Mouse (Mus musculus) stomach, postnatal 0 days (tissue): ENCODE measurements around the gene Sema3b. TPM values are rescaled to one million over a fixed set of nuclear protein-coding genes. Genes with fewer than 3 reads are reported as not detected.
"Not testable (repeated sequence)": the region's sequence is repeated elsewhere in the genome, so short reads cannot be mapped to it uniquely, and the experiment has no call there.

Experiments
- ATAC-seq: fragments of 200-750 bp; cut with Nextera tagmentation; 2 replicates; pipeline ENCODE4 v1.8.0; 2017; ENCODE audit not compliant: low FRiP score, low TSS enrichment
- DNase-seq: peaks from one replicate; pipeline ENCODE4 v3.0.0-alpha.2; 2016; ENCODE audit warnings: low spot score
- H3K27ac ChIP-seq: fragments of 300-500 bp; sonication (generic); replicated peaks from 2 replicates; pipeline ENCODE4 v1.5.1; 2014; ENCODE audit warnings: mild to moderate bottlenecking, control low read depth
- H3K27me3 ChIP-seq: fragments of 300-500 bp; sonication (generic); 2 replicates; pipeline ENCODE4 v1.6.1; 2014; ENCODE audit warnings: low read length; ENCODE audit not compliant: control insufficient read depth, insufficient read depth
- H3K36me3 ChIP-seq: fragments of 300-500 bp; sonication (generic); 2 replicates; pipeline ENCODE4 v1.6.1; 2014; ENCODE audit warnings: low read length, mixed read lengths; ENCODE audit not compliant: control insufficient read depth, insufficient read depth
- H3K4me1 ChIP-seq: fragments of 300-500 bp; sonication (generic); replicated peaks from 2 replicates; pipeline ENCODE4 v1.6.1; 2014; ENCODE audit warnings: antibody characterized with exemption; ENCODE audit not compliant: control insufficient read depth, insufficient read depth
- H3K4me2 ChIP-seq: fragments of 300-500 bp; sonication (generic); replicated peaks from 2 replicates; pipeline ENCODE4 v1.6.1; 2014; ENCODE audit warnings: low read depth, mild to moderate bottlenecking, control low read depth, moderate library complexity
- H3K4me3 ChIP-seq: fragments of 300-500 bp; sonication (generic); 2 replicates; pipeline ENCODE4 v1.5.1; 2014; ENCODE audit warnings: low read depth, low read length, control low read depth
- H3K9ac ChIP-seq: fragments of 300-500 bp; sonication (generic); 2 replicates; pipeline ENCODE4 v1.6.1; 2014; ENCODE audit warnings: mild to moderate bottlenecking, low read length, control low read depth, mixed read lengths
- H3K9me3 ChIP-seq: fragments of 300-500 bp; sonication (generic); 2 replicates; pipeline ENCODE4 v1.6.1; 2016; ENCODE audit warnings: low read length; ENCODE audit not compliant: control insufficient read depth
- CTCF ChIP-seq: IDR thresholded peaks from 2 replicates; pipeline ENCODE4 v1.5.1; 2016; ENCODE audit warnings: antibody characterized with exemption, low read depth, mild to moderate bottlenecking, moderate library complexity
- EP300 ChIP-seq: optimal IDR thresholded peaks from 2 replicates; pipeline ENCODE3; 2016; ENCODE audit warnings: antibody characterized with exemption
- WGBS: fragments of 180-500 bp; shearing (Covaris S2); extraction: QIAGEN DNeasy Blood & Tissue Kit; methylation state at CpG from one replicate; pipeline ENCODE4 v1.1.7; 2014; 5-methylcytosine and 5-hydroxymethylcytosine counted together
- polyA plus RNA-seq: library from polyadenylated mRNA; unstranded; fragments of >200 nt; fragmentation: Nextera tagmentation; extraction: Ambion mirVana; gene quantifications from 2 replicates; pipeline ENCODE4 v1.2.1, GENCODE M21; 2015

Sema3b gene
- polyA plus RNA-seq, 1 experiment from 2014 or later, result 16.3 TPM

DNA sequence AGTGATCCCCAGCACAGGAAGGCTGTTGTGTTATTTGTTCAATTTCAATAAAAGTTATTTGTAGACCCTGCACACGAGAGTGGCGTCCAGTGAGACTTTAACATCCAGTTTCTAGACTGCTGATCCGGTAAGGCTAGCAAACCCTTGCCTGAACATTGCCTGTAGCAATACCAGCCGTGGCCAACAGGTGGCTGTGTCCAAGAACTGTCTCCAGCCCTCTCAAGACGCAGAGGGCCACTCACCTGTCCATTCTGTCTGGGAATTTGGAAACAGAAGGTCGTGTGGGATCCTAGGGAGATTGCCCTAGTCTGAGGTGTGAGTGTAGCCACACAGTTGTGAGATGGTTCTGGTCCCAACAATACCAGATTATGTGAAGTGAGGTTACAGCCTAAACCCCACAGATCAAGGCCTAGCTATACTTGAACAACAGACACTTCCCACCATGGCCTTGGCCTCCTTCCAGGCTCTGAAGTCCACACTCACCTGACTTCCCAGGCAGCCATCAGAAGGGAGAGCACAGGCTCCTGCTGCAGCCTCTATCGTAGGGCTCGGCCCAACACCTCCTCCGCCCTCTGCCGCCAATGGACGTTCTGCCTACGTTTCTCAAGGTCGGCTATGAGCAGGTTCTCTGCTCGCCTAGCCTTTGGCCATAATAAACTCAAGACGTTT lies 42.9 kb downstream of the Sema3b start:
- peak overlapping the region; percentile 86 for H3K27ac ChIP-seq
- no peak for ATAC-seq
- H3K9ac ChIP-seq, result no peak overlapping the region
- TF ChIP-seq CTCF (peak; percentile 88), EP300 (no peak)
- no peak overlapping the region for H3K4me3 ChIP-seq
- peak; percentile 90 for DNase-seq
- H3K36me3 ChIP-seq, result peaks cover 10% of the 10 kb centered on the region
- peaks cover 17% of the 10 kb centered on the region for H3K4me1 ChIP-seq
- H3K9me3 ChIP-seq, result no peaks in the 10 kb centered on the region
- H3K27me3 ChIP-seq, result no peaks in the 10 kb centered on the region
- WGBS, result 42% methylated on average over 15 of the region's 15 CpGs
- H3K4me2 ChIP-seq, result no peak overlapping the region

DNA sequence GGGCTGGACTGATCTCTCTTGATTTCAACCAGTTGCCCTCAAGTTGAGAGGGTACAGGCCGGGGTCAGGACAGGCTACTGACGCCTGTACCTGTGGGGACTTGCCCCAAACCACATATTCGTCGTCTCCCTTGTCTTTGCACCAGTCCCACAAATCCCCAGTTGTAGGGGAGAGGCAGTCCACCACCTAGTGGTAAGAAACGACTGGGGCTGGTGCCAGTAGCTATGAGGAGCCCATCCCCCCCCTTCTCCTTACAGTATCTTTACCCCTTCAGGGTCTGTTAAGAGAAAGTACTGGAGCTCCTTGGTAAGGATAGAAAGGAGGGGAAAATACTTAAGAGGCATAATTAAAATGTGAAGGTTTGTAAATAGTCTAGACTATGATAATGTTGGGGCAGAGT lies 43.5 kb downstream of the Sema3b start:
- not testable (repeated sequence) for ATAC-seq, H3K9me3 ChIP-seq, H3K27me3 ChIP-seq, H3K4me3 ChIP-seq, H3K4me2 ChIP-seq, H3K9ac ChIP-seq, DNase-seq
- peak; percentile 60 for TF ChIP-seq CTCF
- H3K4me1 ChIP-seq, result peaks cover 14% of the 10 kb centered on the region
- H3K27ac ChIP-seq, result peak overlapping the region; percentile 71
- H3K36me3 ChIP-seq, result peaks cover 10% of the 10 kb centered on the region
- 32% methylated on average over 5 of the region's 5 CpGs for WGBS

DNA sequence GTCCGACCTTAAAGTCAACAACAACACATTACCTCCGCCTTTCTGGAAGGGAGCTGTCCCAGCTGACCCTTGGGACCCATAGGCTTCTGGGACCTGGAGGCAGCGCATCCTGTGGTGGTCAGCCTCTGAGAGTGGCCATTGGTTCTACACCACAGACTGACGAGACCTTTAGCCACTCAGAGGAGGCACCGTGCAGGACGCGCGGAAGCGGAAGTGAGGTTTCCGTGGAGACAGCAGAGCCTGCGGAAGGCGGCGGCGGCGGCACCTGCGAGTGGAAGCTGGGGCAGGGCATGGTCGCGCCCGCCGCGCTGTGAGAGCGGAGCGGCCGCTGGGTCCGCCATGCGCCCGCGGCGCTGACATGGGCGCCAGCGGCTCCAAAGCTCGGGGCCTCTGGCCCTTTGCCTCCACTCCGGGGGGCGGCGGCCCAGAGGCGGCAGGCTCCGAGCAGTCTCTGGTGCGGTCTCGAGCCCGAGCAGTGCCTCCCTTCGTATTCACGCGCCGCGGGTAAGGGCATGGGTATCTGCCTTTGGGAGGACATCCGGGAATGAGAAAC lies 45.9 kb downstream of the Sema3b start, which contains the start of gene Tusc2:
TSS of gene Tusc2 (plus strand) at position 227 of the 553 bp plus-strand sequence.
- WGBS, result 1% methylated on average over 46 of the region's 46 CpGs
- Histone ChIP-seq H3K9me3 (no peaks in the 10 kb centered on the region), H3K27me3 (no peaks in the 10 kb centered on the region), H3K27ac (peak within 1 kb of the TSS; percentile 84), H3K9ac (peak within 1 kb of the TSS; percentile 82), H3K4me3 (peak within 1 kb of the TSS; percentile 79), H3K4me2 (peak within 1 kb of the TSS; percentile 86), H3K36me3 (peaks cover 26% of the 10 kb centered on the region), H3K4me1 (peaks cover 6% of the 10 kb centered on the region; the same call in 1 of the 2 replicates)
- peak; percentile 96 for DNase-seq
- no peak for TF ChIP-seq EP300
- TF ChIP-seq CTCF, result no peak
- peak; percentile 94 for ATAC-seq

DNA sequence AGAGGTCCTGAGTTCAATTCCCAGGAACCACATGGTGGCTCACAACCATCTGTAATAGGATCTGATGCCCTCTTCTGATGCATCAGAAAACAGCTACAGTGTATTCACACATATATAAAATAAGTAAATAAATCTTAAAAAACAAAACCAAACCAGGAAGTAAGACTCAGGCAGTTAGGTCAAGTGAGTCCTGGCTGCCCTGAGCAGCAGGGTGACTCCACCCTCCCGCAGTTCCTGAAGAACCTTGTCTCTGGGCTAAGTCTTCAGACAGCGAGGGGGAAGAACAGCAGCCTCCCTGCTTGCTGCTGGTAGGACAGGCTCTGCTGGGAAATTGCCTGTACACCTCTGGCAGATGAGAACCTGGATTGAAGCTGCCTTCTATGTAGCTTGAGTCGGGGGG lies 52.7 kb downstream of the Sema3b start:
- DNase-seq (no peak), ATAC-seq (no peak)
- Histone ChIP-seq H3K9me3 (no peaks in the 10 kb centered on the region), H3K4me3 (peak overlapping the region; percentile 69), H3K27me3 (no peaks in the 10 kb centered on the region), H3K9ac (peak overlapping the region; percentile 31; the same call in 1 of the 2 replicates), H3K4me2 (peak overlapping the region; percentile 83), H3K4me1 (peaks cover 17% of the 10 kb centered on the region), H3K27ac (peak overlapping the region; percentile 97), H3K36me3 (peaks cover 28% of the 10 kb centered on the region)
- TF ChIP-seq EP300 (no peak), CTCF (no peak)
- 56% methylated on average over 3 of the region's 3 CpGs for WGBS

DNA sequence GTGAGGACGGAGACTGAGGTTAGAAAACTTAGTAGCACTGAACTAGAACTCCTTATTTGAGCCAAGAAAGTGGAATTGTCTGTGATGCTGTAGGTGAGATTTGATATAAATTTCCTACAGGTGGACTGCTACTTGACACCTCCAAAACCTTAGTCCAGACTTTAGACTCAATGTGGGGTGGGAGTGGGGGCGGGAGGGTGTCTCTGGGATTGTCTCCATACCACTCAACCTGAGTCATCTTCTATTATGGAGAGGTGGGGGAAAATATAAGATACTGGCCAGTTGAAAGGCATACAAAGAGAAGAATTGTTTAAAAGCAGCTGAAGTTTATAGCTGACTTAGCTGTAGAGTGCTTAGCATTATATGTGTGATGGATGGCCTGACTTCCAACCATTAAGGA lies 53.3 kb downstream of the Sema3b start:
- H3K27me3 ChIP-seq, result no peaks in the 10 kb centered on the region
- H3K27ac ChIP-seq, result peak overlapping the region; percentile 97
- peaks cover 21% of the 10 kb centered on the region for H3K4me1 ChIP-seq
- H3K9ac ChIP-seq, result peak overlapping the region; percentile 85
- peak overlapping the region; percentile 83 for H3K4me2 ChIP-seq
- TF ChIP-seq EP300, result no peak
- no peak for TF ChIP-seq CTCF
- H3K9me3 ChIP-seq, result no peaks in the 10 kb centered on the region
- H3K36me3 ChIP-seq, result peaks cover 25% of the 10 kb centered on the region
- WGBS, result 25% methylated on average over 2 of the region's 2 CpGs
- DNase-seq, result no peak
- ATAC-seq, result no peak
- peak overlapping the region; percentile 69 for H3K4me3 ChIP-seq

DNA sequence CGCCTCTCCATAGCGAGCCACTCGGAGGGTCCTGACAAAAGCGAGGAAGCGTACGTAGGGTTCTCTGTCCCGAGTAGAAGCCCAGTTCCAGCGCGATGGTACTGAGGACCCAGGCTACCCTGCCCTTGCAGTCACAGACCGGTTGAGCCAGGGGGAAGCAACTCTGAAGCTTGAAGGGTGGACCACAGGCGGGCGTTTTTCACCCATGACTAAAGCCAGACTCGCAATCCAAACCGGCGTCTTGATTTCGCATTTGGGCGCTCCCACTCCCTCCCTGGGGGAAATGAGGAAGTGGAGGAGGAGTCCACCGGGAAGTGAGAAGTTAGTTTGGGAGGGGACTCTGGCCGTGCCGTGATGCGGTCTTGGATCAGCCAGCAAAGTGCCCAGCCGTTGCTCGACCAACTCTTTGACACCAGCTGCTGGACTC lies 54.0 kb downstream of the Sema3b start:
- WGBS, result under 1% methylated on average over 23 of the region's 23 CpGs
- TF ChIP-seq EP300 (no peak), CTCF (no peak; the same call in 1 of the 2 replicates)
- Histone ChIP-seq H3K9ac (peak overlapping the region; percentile 85), H3K4me3 (peak overlapping the region; percentile 69), H3K4me2 (peak overlapping the region; percentile 83), H3K27ac (peak overlapping the region; percentile 97), H3K36me3 (peaks cover 25% of the 10 kb centered on the region), H3K9me3 (no peaks in the 10 kb centered on the region), H3K27me3 (no peaks in the 10 kb centered on the region), H3K4me1 (peaks cover 22% of the 10 kb centered on the region)
- peak; percentile 9 for ATAC-seq
- peak; percentile 72 for DNase-seq
